Mouse (Mus musculus) myocyte (in vitro differentiated cells): Measurements from ENCODE around the gene Olfr441. TPM values are rescaled to one million over a fixed set of nuclear protein-coding genes. Genes with fewer than 3 reads are reported as not detected.
"Not testable (repeated sequence)": the region's sequence is repeated elsewhere in the genome, so short reads cannot be mapped to it uniquely, and the experiment has no call there.

ENCODE experiments used
- H3K27me3 ChIP-seq: one replicate; pipeline ENCODE4 v1.6.1; 2011; ENCODE audit not compliant: control insufficient read depth, insufficient read depth, insufficient read length
- H3K36me3 ChIP-seq: one replicate; pipeline ENCODE4 v1.6.1; 2011; ENCODE audit not compliant: control insufficient read depth, insufficient read depth
- H3K4me2 ChIP-seq: one replicate; pipeline ENCODE4 v1.6.1; 2011; ENCODE audit warnings: low read depth, control low read depth
- H3K4me3 ChIP-seq: one replicate; pipeline ENCODE4 v1.5.1; 2011; ENCODE audit warnings: mild to moderate bottlenecking, control low read depth, moderate library complexity
- H3K79me2 ChIP-seq: one replicate; pipeline ENCODE4 v1.6.1; 2011; ENCODE audit not compliant: control insufficient read depth, insufficient read depth
- H3ac ChIP-seq: one replicate; pipeline ENCODE4 v1.6.1; 2011; ENCODE audit not compliant: control insufficient read depth, insufficient read length
- CEBPB ChIP-seq: IDR thresholded peaks from 2 replicates; pipeline ENCODE4 v1.6.1; 2011; ENCODE audit warnings: mild to moderate bottlenecking, moderate library complexity; ENCODE audit not compliant: poor library complexity, insufficient read depth, severe bottlenecking
- E2F4 ChIP-seq: IDR thresholded peaks from one replicate; pipeline ENCODE4 v1.6.1; 2011; ENCODE audit warnings: mild to moderate bottlenecking, control low read depth, moderate library complexity; ENCODE audit not compliant: insufficient read depth
- MAX ChIP-seq: IDR thresholded peaks from one replicate; pipeline ENCODE4 v1.6.1; 2011; ENCODE audit warnings: low read depth, mild to moderate bottlenecking, control low read depth
- MYOD1 ChIP-seq, 3 experiments: IDR thresholded peaks; one replicate each; pipeline ENCODE4 v1.6.1; 2011; ENCODE audit warnings: control low read depth in 2 of 3, low read depth in 2 of 3, mild to moderate bottlenecking in 2 of 3, moderate library complexity in 1 of 3; ENCODE audit not compliant: insufficient read length in 2 of 3, control insufficient read depth in 1 of 3
- MYOG ChIP-seq, 3 experiments: IDR thresholded peaks; one replicate each; pipeline ENCODE4 v1.6.1; 2011; ENCODE audit warnings: control low read depth in 2 of 3, low read depth in 2 of 3, mild to moderate bottlenecking in 2 of 3; ENCODE audit not compliant: insufficient read length in 2 of 3, control insufficient read depth in 1 of 3, insufficient read depth in 1 of 3
- POLR2A ChIP-seq: IDR thresholded peaks from one replicate; pipeline ENCODE4 v1.6.1; 2011; ENCODE audit warnings: low read depth, mild to moderate bottlenecking, control low read depth, moderate library complexity; ENCODE audit not compliant: insufficient read length
- POLR2AphosphoS2 ChIP-seq: IDR thresholded peaks from one replicate; pipeline ENCODE4 v1.6.1; 2011; ENCODE audit warnings: low read depth, control low read depth; ENCODE audit not compliant: insufficient read length
- REST ChIP-seq: IDR thresholded peaks from one replicate; pipeline ENCODE4 v1.6.1; 2011; ENCODE audit warnings: mild to moderate bottlenecking, control low read depth, moderate library complexity; ENCODE audit not compliant: insufficient read depth, insufficient read length
- SRF ChIP-seq: IDR thresholded peaks from one replicate; pipeline ENCODE4 v1.6.1; 2011; ENCODE audit warnings: low read depth; ENCODE audit not compliant: control insufficient read depth, insufficient read length
- TCF12 ChIP-seq: IDR thresholded peaks from one replicate; pipeline ENCODE4 v1.6.1; 2011; ENCODE audit warnings: mild to moderate bottlenecking, control low read depth; ENCODE audit not compliant: poor library complexity, insufficient read depth, severe bottlenecking
- TCF3 ChIP-seq: IDR thresholded peaks from one replicate; pipeline ENCODE4 v1.6.1; 2011; ENCODE audit warnings: low read depth, control low read depth; ENCODE audit not compliant: insufficient read length
- USF1 ChIP-seq: IDR thresholded peaks from one replicate; pipeline ENCODE4 v1.6.1; 2011; ENCODE audit warnings: low read depth, mild to moderate bottlenecking, control low read depth, moderate library complexity
- polyA plus RNA-seq: library from polyadenylated mRNA; unstranded; fragments of >200 nt; fragmentation: generic; extraction: Trizol; gene quantifications from one replicate; pipeline ENCODE4 v1.2.1, GENCODE M21; 2012; ENCODE audit warnings: missing spikeins

Olfr441 gene
- polyA plus RNA-seq = not detected

GRCm38 (mm10) chr6:43106069-43106468, at the start of gene Olfr441:
Gene Olfr441, plus strand, starts transcription at chr6:43106369.
- not testable (repeated sequence) for H3K27me3 ChIP-seq, H3K4me3 ChIP-seq, H3K36me3 ChIP-seq, H3ac ChIP-seq, H3K79me2 ChIP-seq, H3K4me2 ChIP-seq

- no peaks in the 10 kb centered on the region for H3K36me3 ChIP-seq
- H3K4me2 ChIP-seq = no peak overlapping the region
- TF ChIP-seq CEBPB (no peak), TCF3 (no peak), MYOD1 (IDR thresholded peaks at IDR 0.05; ENCODE audit: control insufficient read depth in 1 of 3, insufficient read length in 2 of 3, low read depth in 2 of 3) (no peak)
- H3K4me3 ChIP-seq = no peak overlapping the region
- H3ac ChIP-seq = no peak overlapping the region
- no peaks in the 10 kb centered on the region for H3K27me3 ChIP-seq
- no peaks in the 10 kb centered on the region for H3K79me2 ChIP-seq
These were observed 27.4 kb upstream of the Olfr441 start for GRCm38 (mm10) chr6:43078750-43079149.

- not testable (repeated sequence) for H3K36me3 ChIP-seq, H3K79me2 ChIP-seq, H3K4me3 ChIP-seq, H3ac ChIP-seq, H3K27me3 ChIP-seq, H3K4me2 ChIP-seq
These were observed 24.8 kb upstream of the Olfr441 start for GRCm38 (mm10) chr6:43081405-43081804.

GRCm38 (mm10) chr6:43146267-43146666, 40.1 kb downstream of the Olfr441 start, which contains the start of gene Olfr237-ps1:
Gene Olfr237-ps1, plus strand, starts transcription at chr6:43146567.
- not testable (repeated sequence) for H3K4me2 ChIP-seq, H3K27me3 ChIP-seq, H3K36me3 ChIP-seq, H3K4me3 ChIP-seq, H3ac ChIP-seq, H3K79me2 ChIP-seq

DNA sequence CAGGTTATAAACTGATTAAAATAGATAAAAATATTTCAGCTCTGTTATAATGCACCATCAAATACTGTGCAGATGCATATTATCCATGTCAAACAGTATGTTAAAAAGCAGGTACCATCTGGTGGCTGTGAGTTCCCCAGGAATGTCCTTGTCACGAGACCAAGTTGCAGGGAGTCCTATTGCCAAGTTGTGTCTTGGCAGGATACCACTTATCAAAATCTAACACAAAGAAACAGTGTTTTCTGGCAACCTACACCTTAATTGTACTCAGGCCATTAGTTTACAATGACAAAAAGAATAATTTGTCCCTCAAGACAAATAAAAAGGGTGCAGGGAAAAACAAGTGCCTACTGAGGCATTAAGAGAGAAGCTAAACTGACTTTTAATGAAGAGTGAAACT, 53.3 kb downstream of the Olfr441 start:
- no peak overlapping the region for H3K4me3 ChIP-seq
- H3K27me3 ChIP-seq = no peaks in the 10 kb centered on the region
- no peak overlapping the region for H3K4me2 ChIP-seq
- H3ac ChIP-seq = no peak overlapping the region
- TF ChIP-seq REST = no peak
- no peak for TF ChIP-seq E2F4
- TF ChIP-seq TCF3 = no peak
- TF ChIP-seq CEBPB = no peak
- no peak for TF ChIP-seq POLR2AphosphoS2
- no peak for TF ChIP-seq TCF12
- no peak for TF ChIP-seq SRF
- no peak for TF ChIP-seq USF1
- TF ChIP-seq MAX = no peak
- H3K79me2 ChIP-seq = no peaks in the 10 kb centered on the region
- no peaks in the 10 kb centered on the region for H3K36me3 ChIP-seq

- H3ac ChIP-seq = no peak within 1 kb of the TSS
- no peaks in the 10 kb centered on the region for H3K27me3 ChIP-seq
- TF ChIP-seq MAX (no peak), E2F4 (no peak), POLR2AphosphoS2 (no peak), TCF3 (no peak), SRF (no peak), REST (no peak), POLR2A (no peak), MYOD1 (IDR thresholded peaks at IDR 0.05; ENCODE audit: control insufficient read depth in 1 of 3, insufficient read length in 2 of 3, low read depth in 2 of 3) (no peak), CEBPB (no peak), TCF12 (no peak), MYOG (IDR thresholded peaks at IDR 0.05; ENCODE audit: control insufficient read depth in 1 of 3, insufficient read depth in 1 of 3, insufficient read length in 2 of 3, low read depth in 2 of 3) (no peak), USF1 (no peak)
- H3K4me2 ChIP-seq = no peak within 1 kb of the TSS
- H3K36me3 ChIP-seq = no peaks in the 10 kb centered on the region
- no peaks in the 10 kb centered on the region for H3K79me2 ChIP-seq
- no peak within 1 kb of the TSS for H3K4me3 ChIP-seq
These were observed 56.8 kb downstream of the Olfr441 start, which contains the start of gene Olfr437 for GRCm38 (mm10) chr6:43162982-43163381. Gene Olfr437, plus strand, starts transcription at chr6:43163282.

GRCm38 (mm10) chr6:43167246-43167645, 61.1 kb downstream of the Olfr441 start:
- no peak for TF ChIP-seq SRF
- no peak for TF ChIP-seq MYOD1 (IDR thresholded peaks at IDR 0.05; ENCODE audit: control insufficient read depth in 1 of 3, insufficient read length in 2 of 3, low read depth in 2 of 3)
- no peak for TF ChIP-seq REST
- no peak for TF ChIP-seq POLR2AphosphoS2
- TF ChIP-seq TCF3 = no peak
- no peak for TF ChIP-seq E2F4
- TF ChIP-seq TCF12 = no peak
- no peak for TF ChIP-seq MYOG (IDR thresholded peaks at IDR 0.05; ENCODE audit: control insufficient read depth in 1 of 3, insufficient read depth in 1 of 3, insufficient read length in 2 of 3, low read depth in 2 of 3)
- no peak for TF ChIP-seq MAX
- TF ChIP-seq USF1 = no peak
- TF ChIP-seq POLR2A = no peak
- no peak for TF ChIP-seq CEBPB
- H3K36me3 ChIP-seq = no peaks in the 10 kb centered on the region

More at GRCm38 (mm10) chr6:43167246-43167645, 61.1 kb downstream of the Olfr441 start:
- no peak overlapping the region for H3K4me2 ChIP-seq
- H3ac ChIP-seq = no peak overlapping the region
- no peaks in the 10 kb centered on the region for H3K27me3 ChIP-seq
- H3K79me2 ChIP-seq = no peaks in the 10 kb centered on the region
- no peak overlapping the region for H3K4me3 ChIP-seq
